Mouse (Mus musculus): ENCODE data around the gene Tmprss13.

Gene Tmprss13

GRCm38 (mm10) chr9:45318855-45319254 lies at the start of gene Tmprss13:
TSS of gene Tmprss13 (plus strand) at chr9:45319100.
- DNase-seq = no peak

GRCm38 (mm10) chr9:45272213-45272612 lies 46.7 kb upstream of the Tmprss13 start:
- no peak for DNase-seq

GRCm38 (mm10) chr9:45274218-45274617 lies 44.7 kb upstream of the Tmprss13 start:
- no peak for DNase-seq

- DNase-seq = no peak
Observed at GRCm38 (mm10) chr9:45274635-45275034, 44.3 kb upstream of the Tmprss13 start.

GRCm38 (mm10) chr9:45280059-45280458 lies 38.8 kb upstream of the Tmprss13 start:
- DNase-seq = no peak

GRCm38 (mm10) chr9:45280891-45281290 lies 38.0 kb upstream of the Tmprss13 start:
- DNase-seq = no peak

GRCm38 (mm10) chr9:45282466-45282865 lies 36.4 kb upstream of the Tmprss13 start:
- no peak for DNase-seq

GRCm38 (mm10) chr9:45291481-45292168 lies 27.3 kb upstream of the Tmprss13 start:
- DNase-seq = peak; percentile 85 to 86

GRCm38 (mm10) chr9:45294210-45295011 lies 24.5 kb upstream of the Tmprss13 start:
- no peak for DNase-seq

GRCm38 (mm10) chr9:45299231-45300006 lies 19.5 kb upstream of the Tmprss13 start:
- peak; percentile 35 to 61 for DNase-seq

GRCm38 (mm10) chr9:45300422-45301104 lies 18.3 kb upstream of the Tmprss13 start:
- peak; percentile 98 for DNase-seq

- DNase-seq = no peak
Observed at GRCm38 (mm10) chr9:45301771-45302170, 17.1 kb upstream of the Tmprss13 start.

GRCm38 (mm10) chr9:45306746-45307410 lies 12.0 kb upstream of the Tmprss13 start:
- DNase-seq = no peak

- no peak for DNase-seq
Observed at GRCm38 (mm10) chr9:45308521-45308920, 10.4 kb upstream of the Tmprss13 start.

- DNase-seq = no peak
Observed at GRCm38 (mm10) chr9:45311858-45312257, 7.0 kb upstream of the Tmprss13 start.

GRCm38 (mm10) chr9:45313913-45314312 lies 5.0 kb upstream of the Tmprss13 start:
- DNase-seq = no peak

- DNase-seq = no peak
Observed at GRCm38 (mm10) chr9:45317635-45318034, 1.3 kb upstream of the Tmprss13 start.

GRCm38 (mm10) chr9:45321465-45321864 lies 2.6 kb downstream of the Tmprss13 start:
- DNase-seq = no peak

GRCm38 (mm10) chr9:45321946-45322430 lies 3.1 kb downstream of the Tmprss13 start:
- no peak for DNase-seq

GRCm38 (mm10) chr9:45326390-45326789 lies 7.5 kb downstream of the Tmprss13 start:
- no peak for DNase-seq

- DNase-seq = no peak
Observed at GRCm38 (mm10) chr9:45328263-45328662, 9.4 kb downstream of the Tmprss13 start.

GRCm38 (mm10) chr9:45329577-45329976 lies 10.7 kb downstream of the Tmprss13 start:
- no peak for DNase-seq
